Mouse (Mus musculus) frontal cortex, postnatal 10 days (tissue): ENCODE data around the gene 4930451I11Rik.

Experiments used
- DNase-seq, 2 experiments: peaks; one replicate each; pipeline ENCODE4 v3.0.0; 2022; ENCODE audit warnings: low spot score in 2 of 2, mixed read lengths in 1 of 2

4930451I11Rik gene

DNA sequence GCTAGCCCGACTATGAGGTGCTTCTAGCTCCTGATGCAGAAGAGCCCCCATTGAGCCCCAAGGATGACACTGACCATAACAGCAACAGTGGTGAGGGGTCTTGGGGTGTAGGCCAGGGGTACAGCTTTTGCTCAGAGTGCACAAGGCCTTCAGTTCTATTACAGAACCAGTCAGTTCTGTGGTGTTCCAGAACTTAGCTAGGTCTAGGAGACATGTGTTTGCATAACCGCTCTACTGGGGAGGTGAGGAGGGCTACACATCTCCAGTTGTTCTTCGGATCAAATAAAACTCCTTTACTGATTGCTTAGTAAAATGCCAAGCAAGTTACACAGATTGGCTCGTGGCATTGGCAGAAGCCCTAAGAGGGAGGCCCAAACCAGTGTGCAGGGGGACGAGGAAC is at the start of gene 4930451I11Rik:
TSS of gene 4930451I11Rik (minus strand) at position 101 of the 400 bp plus-strand sequence.
- no peak for DNase-seq

DNA sequence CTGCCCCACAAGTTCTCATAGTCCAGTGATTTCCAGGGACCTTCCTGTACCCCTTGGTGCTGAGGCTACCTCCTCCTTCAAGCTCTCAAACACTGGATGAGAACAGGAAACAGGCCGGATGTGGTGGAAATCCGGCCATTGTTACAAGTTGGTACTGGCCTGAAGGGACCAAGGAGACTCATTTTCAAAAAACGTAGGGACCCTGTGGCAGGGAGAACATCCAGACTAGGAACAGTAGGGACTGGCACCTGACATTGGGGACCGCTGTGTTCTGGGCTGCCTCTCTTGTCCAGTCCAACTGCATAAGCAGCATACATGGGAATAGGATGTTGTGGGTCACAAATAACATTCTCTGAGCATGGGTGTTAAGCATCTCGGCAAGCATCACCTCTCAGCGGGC is 49.6 kb upstream of the 4930451I11Rik start:
- DNase-seq, result no peak

DNA sequence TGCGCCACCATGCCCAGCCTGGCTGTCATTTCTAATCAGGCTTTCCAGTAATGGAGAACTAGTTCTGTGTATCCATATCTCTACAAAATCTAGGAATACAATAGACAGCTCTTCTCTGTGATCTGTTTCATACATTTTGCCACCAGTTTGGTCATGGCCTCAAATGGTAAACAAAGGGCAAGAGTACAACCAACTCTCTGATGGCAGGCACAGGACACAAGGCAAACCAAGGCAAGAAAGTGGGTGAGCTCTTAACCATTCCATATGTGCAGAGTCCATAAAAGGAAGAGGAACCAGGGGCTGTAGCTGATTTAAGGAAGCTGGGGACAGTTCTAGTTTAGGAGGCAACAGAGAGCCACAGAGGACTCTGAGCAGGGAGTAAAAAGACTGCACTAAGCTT is 45.8 kb upstream of the 4930451I11Rik start:
- DNase-seq, result no peak

DNA sequence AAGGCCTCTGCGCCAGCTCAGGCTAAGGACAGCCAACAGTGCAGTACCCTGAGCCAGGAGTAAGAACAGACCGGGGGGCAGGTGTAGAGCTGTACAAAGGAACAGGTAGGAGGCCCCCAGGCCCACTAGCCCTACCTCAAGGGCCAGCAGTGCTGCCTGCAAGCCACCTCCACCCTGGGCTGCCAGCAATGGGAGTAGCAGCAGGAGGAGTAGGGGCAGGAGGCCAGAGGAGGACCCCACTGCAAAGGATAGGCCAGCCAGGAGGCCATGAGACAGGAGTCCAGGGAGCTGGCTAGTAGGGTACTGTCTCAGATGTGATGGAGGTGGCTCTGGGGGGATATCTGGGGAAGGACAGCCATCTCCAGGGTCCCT is 39.1 kb upstream of the 4930451I11Rik start:
- no peak for DNase-seq

DNA sequence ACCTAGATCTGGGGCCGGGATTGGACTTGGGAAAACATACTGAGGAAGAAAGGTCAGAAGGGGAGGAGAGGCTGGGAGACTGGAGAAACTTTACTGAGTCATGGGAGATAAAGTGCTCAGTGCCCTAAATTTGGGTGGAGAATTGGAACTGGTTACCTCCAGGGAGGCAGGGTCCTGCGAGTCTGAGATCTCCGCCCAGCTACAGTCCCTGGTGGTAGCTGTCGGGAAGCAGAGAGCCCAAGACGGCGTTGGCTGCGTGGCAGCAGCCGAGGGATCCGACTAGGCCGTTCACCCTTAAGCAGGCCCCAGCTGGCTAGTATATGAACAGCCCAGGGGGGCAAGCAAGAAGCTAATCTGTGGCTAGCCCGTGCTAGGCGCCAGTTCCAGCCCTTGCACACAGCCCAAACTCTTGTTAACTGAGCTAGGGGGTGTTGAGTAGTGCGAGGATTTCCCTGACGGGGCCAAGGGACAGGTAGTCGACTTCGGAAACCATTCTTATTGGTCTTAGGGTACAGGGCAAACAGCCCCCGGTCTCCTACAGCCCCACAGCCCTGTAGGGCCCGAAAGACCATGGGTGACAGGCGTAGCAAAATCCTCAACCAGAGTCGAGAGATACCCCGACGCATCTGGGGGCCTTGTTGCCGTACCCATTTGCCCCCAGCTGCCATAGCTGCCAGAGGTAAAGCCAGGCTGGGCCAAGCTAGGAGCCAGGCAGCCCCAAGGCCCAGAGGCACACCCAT is 38.5 kb upstream of the 4930451I11Rik start:
- no peak for DNase-seq

DNA sequence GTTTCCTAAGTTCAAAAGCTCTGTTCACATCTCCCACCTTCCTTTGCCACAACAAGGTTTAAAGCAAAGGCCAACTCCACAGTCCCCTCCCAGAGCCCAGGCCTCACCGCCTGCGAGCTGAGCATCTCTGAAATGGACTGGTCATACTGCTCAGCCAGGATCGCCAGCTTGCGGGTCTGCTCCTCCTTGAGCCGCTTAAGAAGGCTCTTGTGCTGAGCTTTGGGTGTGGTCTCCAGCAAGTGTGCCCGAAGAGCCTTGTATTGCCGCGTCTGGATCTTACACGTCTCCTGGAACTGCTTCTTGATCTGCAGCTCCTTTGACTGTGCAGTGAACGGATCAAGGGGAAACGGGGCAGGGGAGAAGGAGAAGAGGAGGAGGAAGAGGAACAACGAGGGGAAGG is 36.6 kb upstream of the 4930451I11Rik start:
- DNase-seq, result no peak

DNA sequence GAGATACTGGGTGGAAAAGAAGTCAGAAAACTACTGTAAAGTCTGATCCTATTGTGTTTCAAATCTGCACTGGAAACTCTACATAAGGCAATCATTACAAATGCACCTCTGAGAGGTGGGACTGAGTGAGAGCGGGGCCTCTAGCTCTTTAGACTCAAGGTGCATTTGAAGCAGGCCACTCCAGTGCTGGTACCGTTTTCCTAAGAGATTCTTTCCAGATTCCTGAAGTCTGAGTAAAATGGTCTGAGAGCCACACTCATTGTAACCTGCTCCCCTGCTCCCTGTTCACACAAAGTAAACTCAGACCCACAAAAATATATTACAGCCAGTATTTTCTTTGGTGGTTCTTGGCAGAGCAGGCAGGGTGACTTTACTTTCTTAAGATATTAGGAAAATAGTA is 36.1 kb upstream of the 4930451I11Rik start:
- no peak for DNase-seq

DNA sequence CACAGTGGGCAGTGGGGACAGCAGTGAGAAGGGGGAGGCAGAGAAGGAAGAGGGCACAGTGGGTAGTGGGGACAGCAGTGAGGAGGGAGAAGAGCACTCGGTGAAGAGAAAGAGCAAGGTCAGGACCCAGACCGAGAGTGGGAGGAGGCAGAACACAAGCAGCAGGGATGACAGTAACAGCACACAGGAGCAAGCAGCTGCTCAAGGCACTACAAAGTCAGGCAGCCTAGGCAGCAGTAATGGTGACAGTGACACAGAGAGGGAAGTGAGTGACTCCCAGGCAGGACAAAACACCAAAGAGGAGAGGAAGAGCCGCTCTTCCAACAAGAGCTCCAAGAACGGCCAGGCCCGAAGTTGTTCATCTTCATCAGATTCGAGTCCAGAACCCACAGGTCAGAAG is 32.4 kb upstream of the 4930451I11Rik start:
- DNase-seq, result no peak

DNA sequence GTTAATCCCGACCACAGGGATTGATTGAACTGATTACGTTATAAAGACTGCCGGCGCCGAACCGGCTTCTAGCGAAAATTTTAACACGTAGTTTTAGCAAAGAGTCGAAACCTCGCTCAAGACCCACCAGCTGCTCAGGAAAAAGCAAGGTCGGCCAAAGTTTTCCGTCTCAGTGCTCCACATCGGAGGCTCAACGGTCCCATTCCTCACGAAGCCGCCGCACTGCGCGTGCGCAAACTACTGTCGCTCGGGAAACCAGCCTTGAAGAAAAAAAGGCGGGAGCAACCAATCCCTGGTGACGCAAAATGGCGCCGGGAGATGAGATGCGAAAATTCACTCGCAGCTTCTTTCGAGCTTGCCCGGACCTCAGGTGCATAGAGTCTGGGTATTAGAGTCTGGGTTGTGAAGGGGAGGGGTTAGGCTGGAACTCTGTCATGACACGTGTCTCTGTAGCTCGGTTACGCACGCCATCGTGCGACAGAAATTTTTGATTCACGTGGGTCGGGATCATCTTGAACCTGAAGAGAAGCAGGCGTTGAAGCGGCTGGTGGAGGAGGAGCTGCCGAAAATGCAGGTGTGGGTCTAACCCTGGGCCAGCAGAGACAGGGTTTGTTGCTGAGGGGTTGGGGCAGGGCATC is 30.8 kb upstream of the 4930451I11Rik start, which contains the start of gene Ino80e:
TSS of gene Ino80e (minus strand) at position 231 of the 638 bp plus-strand sequence.
- peak; percentile 92 to 94 for DNase-seq

DNA sequence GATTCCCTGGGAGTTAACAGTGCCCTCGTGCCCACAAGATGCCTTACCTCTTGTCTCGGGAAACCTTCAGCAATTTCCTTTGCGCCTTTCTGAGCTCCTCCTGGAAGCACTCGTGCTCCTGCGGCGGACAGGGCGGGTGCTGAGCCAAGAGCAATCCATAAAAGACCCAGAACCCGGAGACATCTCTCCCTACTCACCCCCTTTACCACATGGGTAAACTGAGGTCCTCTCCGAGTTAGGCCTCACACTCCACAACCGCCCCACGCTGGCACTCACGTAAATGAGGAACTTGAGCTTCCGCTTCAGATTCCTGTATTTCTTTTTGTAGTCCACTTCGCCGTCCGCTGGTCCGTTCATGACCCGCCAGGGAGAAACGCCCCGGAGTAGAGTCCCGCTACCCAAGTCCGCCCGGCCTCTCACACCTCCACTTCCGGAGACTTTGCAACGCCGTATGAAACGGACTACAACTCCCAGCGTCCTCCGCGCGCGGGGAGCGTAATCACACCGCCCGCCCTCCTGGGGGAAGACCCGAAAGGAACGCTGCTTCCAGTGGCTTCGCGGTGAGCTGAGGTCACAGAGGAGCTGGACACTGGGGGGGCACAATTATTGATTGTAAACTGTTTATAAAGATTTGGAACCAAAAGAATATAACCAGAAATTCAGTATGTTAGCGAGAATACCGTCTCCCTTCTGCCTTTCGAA is 30.1 kb upstream of the 4930451I11Rik start, which contains the start of gene Hirip3:
TSS of gene Hirip3 (plus strand) at position 544 of the 702 bp plus-strand sequence.
- peak; percentile 90 to 92 for DNase-seq

DNA sequence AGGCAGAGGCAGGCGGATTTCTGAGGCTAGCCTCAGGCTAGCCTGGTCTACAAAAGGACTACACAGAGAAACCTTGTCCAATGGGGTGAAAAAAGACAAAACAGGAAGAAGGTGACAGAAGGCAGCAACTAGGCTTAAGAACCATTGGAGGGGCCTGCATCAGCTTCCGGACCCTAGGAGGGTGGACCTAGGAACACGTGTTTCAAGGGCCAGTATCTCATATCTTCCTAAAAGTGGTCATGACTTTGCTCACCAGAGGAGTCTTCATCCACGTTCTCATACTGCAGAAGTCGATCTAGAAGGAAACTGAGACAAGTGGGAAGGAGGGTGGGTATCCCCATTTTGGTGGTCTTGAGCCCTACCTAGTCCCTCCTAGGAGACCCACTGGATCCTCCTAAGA is 29.5 kb upstream of the 4930451I11Rik start:
- no peak for DNase-seq

DNA sequence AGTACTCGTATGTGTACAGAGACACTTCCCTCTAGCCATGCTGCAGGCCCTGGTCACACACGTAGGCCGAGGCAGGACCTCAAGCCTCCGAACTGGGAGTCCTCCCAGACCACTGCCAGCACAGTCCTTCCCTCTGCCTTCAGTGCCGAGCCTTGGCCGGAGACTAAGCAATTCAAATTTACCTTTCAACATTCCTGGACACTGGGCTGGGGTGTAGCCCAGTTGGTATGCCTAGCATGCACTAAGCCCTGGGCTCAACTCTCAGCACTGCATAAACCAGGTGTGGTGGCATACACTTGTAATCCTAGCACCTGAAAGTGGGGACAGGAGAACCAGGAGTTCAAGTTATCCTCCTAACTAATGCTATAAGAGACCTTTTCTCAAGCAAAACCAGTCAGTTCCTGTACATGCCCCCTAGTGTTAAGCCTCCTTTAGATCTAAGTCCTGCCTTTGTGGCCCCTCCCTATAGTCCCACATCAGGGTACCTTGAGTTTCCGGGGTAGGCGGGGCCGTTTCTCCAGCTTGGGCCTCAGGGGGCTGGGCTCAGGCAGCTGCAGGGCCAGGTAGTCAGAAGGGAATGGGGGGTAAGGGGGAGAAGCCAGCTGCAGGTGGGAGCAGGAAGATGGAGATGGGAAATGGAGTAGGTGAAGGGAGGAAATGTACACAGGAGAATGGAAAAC is 25.4 kb upstream of the 4930451I11Rik start:
- DNase-seq, result no peak

DNA sequence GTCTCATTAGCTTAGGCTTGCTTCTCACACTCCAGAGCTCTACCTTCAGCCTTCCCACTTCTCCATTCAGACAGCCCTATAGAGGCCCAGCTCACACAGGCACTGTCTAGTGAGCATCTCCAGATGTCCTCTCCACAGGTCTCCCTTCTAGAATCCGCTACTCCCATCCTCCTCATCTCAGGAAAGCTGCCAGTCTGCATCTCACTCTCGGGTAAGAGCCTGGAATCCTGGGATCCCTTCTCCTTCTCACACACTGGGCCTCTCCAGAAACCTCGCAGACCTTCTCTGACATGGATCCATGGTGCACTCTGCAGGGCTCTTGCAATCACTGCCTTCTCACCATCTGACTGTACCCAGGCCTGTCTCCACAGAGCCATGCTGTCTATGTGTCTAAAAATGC is 24.2 kb upstream of the 4930451I11Rik start:
- no peak for DNase-seq

DNA sequence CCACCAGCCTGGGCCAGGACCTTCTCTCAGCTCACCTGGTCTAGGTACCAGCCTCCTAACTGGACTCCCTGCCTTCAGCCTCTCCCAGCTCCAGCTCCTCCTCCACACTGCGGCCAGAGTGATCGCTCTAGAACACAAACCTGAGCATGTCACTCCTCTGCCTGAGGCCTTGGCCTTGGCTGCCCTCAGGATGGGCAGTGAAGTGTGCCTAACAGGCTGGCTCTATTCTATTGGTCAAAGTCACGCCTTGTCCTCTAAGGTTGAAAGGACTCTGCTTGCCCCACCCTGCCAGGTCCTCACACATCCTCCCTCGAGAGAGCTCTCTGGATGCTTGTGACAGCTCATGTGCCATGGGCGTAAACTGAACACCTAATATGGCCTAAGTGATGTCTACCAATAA is 22.0 kb upstream of the 4930451I11Rik start:
- no peak for DNase-seq

DNA sequence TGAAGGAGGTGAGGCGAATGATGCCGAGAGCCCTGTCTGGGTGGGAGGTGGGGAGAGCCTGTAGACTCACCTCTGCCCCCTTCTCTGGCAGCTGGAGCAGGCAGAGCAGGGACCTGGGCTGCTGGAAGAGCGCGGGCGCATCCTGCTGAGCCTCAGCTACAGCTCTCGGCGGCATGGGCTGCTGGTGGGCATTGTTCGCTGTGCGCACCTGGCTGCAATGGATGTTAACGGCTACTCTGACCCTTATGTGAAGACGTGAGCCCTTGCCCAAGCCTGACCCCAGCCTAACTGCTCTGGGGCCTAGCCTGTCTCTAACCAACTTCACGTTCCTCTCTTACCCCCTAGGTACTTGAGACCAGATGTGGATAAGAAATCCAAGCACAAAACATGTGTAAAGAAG is 19.8 kb upstream of the 4930451I11Rik start:
- no peak for DNase-seq

DNA sequence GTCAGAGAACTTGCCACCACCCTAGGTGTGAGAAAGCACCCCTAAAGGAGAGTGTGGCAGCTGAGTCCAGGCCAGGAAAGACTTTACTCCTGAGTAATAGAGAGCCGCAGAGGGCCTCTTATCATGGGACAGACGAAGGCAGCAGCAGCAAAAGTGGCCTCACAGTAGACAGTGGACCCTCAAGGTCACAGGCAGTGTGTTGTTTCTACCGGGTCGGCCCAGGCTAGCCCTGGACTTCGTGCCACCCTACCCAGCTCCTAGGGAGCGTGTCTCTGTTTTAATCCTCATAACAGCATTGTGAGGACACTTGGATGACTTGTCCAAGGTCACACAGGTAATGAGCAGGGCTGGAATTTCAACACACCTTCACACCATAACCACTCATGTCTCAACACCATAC is 18.7 kb upstream of the 4930451I11Rik start:
- DNase-seq, result no peak

DNA sequence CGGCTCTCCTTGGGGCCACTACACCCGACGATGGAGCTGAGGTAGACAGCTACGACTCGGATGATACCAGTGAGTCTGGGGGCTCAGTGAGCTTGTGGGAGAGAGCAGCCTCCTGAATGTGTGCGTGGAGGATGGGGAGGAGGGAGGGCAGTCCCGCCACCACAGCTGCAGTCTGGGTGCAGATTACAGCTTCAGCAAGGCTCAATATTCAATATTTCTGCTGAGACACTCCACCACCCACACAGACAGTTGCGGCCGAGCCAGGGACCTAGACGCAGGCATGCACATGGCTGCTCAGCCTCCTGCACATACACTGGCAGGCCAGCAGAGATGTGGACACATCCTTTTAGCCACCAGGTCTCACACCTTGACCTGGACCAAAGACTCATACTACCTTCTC is 17.4 kb upstream of the 4930451I11Rik start:
- DNase-seq, result no peak

DNA sequence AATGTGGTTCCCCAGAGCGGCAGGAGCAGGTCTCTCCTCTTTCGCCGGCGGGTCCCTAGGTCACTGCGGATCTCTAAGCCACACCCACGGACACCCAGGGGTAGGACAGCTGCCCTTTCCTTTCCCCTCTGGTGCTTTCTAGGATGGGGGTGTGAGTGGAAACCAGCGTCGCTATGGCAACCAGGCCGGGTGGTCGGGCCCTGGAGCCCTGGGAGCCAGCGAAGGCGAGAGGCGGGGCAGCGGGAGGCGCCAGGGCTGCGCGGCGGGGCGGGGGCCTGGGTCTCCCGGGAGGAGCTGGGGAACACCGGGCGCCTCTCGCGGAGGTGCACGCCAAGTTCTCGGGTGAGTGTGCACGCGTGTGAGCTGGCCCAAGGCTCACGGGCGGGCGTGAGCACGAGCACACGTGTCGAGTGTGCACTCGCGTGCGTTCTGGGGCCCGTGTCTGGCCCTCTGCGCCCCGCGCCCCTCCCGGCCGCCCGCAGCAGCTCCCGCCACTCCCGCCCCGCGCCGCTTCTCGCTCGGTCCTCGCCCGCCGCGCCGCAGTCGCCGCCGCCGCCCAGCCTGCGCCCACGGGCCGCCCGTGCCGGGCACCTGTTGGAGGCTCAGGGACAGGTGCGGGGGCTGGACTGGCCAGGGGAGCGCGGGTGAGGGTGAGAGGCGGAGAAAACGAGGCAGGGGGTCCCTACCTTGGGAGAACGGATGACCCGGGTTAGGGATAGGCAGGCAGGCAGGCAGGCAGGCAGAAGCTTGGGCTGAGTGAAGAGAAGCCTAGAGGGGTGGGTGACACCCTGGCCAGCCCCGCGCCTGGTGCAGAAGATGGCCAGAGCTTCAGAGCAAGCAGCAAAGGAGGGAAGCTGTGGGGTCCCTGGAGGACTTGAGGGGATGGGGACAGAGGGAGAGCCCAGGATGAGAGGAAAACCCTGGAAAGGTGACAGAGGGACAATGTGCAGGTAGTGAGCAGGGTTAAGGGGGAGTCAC is 16.3 kb upstream of the 4930451I11Rik start:
- DNase-seq, result peak in 1 of 2 experiments; percentile 55

DNA sequence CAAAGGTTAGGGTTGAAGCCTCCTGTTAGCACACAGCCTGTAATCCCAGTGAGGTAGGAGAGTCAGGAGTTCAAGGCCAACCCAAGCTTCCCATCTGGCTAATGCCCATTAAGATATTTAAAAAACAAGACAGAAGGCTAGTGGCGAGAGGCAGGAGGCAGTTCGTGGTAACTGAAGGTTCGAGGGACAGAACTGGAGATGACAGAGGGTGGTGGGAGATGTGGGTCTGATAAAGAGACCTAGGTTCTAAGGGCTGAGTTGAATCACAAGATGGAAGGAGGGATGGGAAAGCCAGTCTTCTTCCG is 15.6 kb upstream of the 4930451I11Rik start, which contains the start of gene Doc2a:
TSS of gene Doc2a (plus strand) at position 301 of the 305 bp plus-strand sequence.
- DNase-seq, result no peak

DNA sequence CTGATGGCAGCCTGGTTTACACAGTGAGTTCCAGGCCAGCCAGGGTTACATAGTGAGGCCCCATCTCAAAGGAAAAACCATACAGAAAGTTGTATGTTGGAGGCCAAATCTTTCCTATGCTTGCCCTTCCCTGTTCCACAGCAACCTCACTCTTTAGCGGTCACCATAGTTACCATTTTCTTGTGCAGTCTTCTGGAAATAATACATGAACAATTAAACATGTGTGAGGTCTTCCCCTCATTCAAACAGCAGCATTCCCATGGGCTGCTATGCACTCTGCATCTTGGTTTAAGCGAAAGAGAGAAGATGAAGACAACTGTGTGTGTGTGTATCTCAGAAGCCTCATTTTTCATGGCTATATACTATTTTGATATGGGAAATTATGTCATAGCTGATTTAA is 14.1 kb upstream of the 4930451I11Rik start:
- DNase-seq, result no peak

DNA sequence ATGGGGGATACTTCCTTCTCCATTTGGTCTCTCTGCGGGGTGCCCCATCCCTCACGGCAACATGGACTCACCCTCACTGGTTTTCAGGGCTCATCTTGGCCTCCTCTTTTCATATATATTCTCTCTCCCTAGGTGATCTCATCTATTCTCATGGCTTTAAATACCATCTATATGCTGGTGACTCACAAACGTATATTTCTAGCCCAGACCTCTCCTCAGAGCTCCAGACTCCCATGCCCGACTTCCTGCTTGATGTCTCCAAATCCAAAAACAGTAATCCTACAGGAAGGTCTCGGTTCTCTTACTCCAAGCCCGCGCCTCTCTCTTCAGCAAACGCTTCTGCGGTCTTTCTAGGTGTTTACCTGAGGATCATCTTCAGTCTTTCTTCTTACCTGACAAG is 11.8 kb upstream of the 4930451I11Rik start:
- DNase-seq, result no peak
